ENCODE assay signal across 27 mouse cellular contexts in genomic region chr2:143835820-143836219, GRCm38 (mm10). TPM values are rescaled to one million over a fixed set of nuclear protein-coding genes. Genes with fewer than 3 reads are reported as not detected.
"Had no signal": no experiment of that assay in that cellular context is flagged by ENCODE, and none has a peak within 500 bp of the region (broad histone marks: within the 10 kb centered on the region; RNA-seq: fewer than 3 reads in every experiment).

No protein-coding gene starts in this region.

- DNase-seq: gastrocnemius, adult 2 months; gastrocnemius, postnatal 10 days; gastrocnemius, postnatal 25 days; heart, adult 2 months; heart, postnatal 10 days; heart, postnatal 4 days; kidney, adult 18-20 months; kidney, adult 9 months; kidney, postnatal 10 days; kidney, postnatal 4 days; liver; liver, embryonic 13.5 days had no signal

- H3K9me3 ChIP-seq: hindbrain, embryonic 10.5 days; hindbrain, embryonic 12.5 days; intestine, embryonic 15.5 days; limb, embryonic 10.5 days; limb, embryonic 12.5 days; liver, embryonic 13.5 days; liver, embryonic 15.5 days had no signal

- H3K4me3 ChIP-seq: gastrocnemius, adult 2 months; heart, adult 2 months; hindbrain, embryonic 10.5 days; hindbrain, embryonic 12.5 days; intestine, embryonic 15.5 days; layer of hippocampus, adult 2 months; left cerebral cortex, adult 2 months; limb, embryonic 10.5 days; limb, embryonic 12.5 days; liver, embryonic 13.5 days; liver, embryonic 15.5 days had no signal

- H3K27me3 ChIP-seq: hindbrain, embryonic 12.5 days; intestine, embryonic 15.5 days; limb, embryonic 12.5 days; liver, embryonic 13.5 days; liver, embryonic 15.5 days had no signal

- H3K27ac ChIP-seq: gastrocnemius, adult 2 months; heart, adult 2 months; hindbrain, embryonic 10.5 days; hindbrain, embryonic 12.5 days; hindbrain, embryonic 14.5 days; intestine, embryonic 15.5 days; layer of hippocampus, adult 2 months; left cerebral cortex, adult 2 months; limb, embryonic 10.5 days; limb, embryonic 12.5 days; liver, embryonic 13.5 days; liver, embryonic 15.5 days had no signal

- ATAC-seq: hindbrain, embryonic 16.5 days; inflammation-experienced regulatory T-cells, adult 6 months; intestine, embryonic 15.5 days; intestine, postnatal 0 days had no signal

- H3K4me2 ChIP-seq: heart, embryonic 11.5 days; hindbrain, embryonic 12.5 days; hindbrain, embryonic 14.5 days; intestine, embryonic 15.5 days; limb, embryonic 12.5 days; liver, embryonic 11.5 days; liver, embryonic 13.5 days; liver, embryonic 15.5 days had no signal

- H3K36me3 ChIP-seq: hindbrain, embryonic 10.5 days; hindbrain, embryonic 12.5 days; intestine, embryonic 15.5 days; limb, embryonic 10.5 days; limb, embryonic 12.5 days; liver, embryonic 13.5 days; liver, embryonic 15.5 days had no signal

- H3K9ac ChIP-seq: hindbrain, embryonic 12.5 days; hindbrain, embryonic 14.5 days; intestine, embryonic 15.5 days; limb, embryonic 12.5 days; liver, embryonic 13.5 days; liver, embryonic 15.5 days had no signal

RNA-seq across cellular contexts. Expression of gene Bfsp1, which starts 27.2 kb away (rescaled TPM):
- total RNA-seq: granulocyte monocyte progenitor cell, adult 5-6 weeks had no signal
- polyA plus RNA-seq: inflammation-experienced regulatory T-cells, adult 6 months had no signal
